19 mouse cellular contexts compared by ENCODE assay signal in genomic region chr3:34825036-34825435, GRCm38 (mm10).
DNase-seq lines count a peak whose midpoint lies in the region; ATAC-seq lines count a peak whose summit lies in the region.
"Had no signal": no experiment of that assay in that cellular context is flagged by ENCODE, and none has a peak within 500 bp of the region (broad histone marks: within the 10 kb centered on the region; RNA-seq: fewer than 3 reads in every experiment).

No protein-coding gene starts in this region.

- H3K4me3 ChIP-seq in heart, embryonic 10.5 days = no peak overlapping the region
- H3K4me3 ChIP-seq in embryonic facial prominence, embryonic 15.5 days (replicated peaks) = no peak overlapping the region
- no peak overlapping the region for H3K4me3 ChIP-seq in stomach, embryonic 16.5 days (replicated peaks; ENCODE audit: low read length)
- H3K4me3 ChIP-seq: heart, adult 2 months; heart, embryonic 12.5 days; hindbrain, embryonic 10.5 days had no signal

- H3K4me1 ChIP-seq in heart, embryonic 10.5 days = peaks cover 3% of the 10 kb centered on the region
- no peaks in the 10 kb centered on the region for H3K4me1 ChIP-seq in embryonic facial prominence, embryonic 15.5 days
- H3K4me1 ChIP-seq in stomach, embryonic 16.5 days (ENCODE audit: control insufficient read depth, insufficient read depth, low read length) = no peaks in the 10 kb centered on the region

- H3K27me3 ChIP-seq in heart, embryonic 10.5 days (ENCODE audit: insufficient read depth, poor library complexity, severe bottlenecking) = no peaks in the 10 kb centered on the region
- H3K27me3 ChIP-seq in embryonic facial prominence, embryonic 15.5 days = no peaks in the 10 kb centered on the region
- H3K27me3 ChIP-seq in stomach, embryonic 16.5 days (ENCODE audit: control insufficient read depth, insufficient read depth, low read length) = no peaks in the 10 kb centered on the region
- H3K27me3 ChIP-seq: CH12.LX; heart, embryonic 12.5 days had no signal

- no peak overlapping the region for H3K9ac ChIP-seq in embryonic facial prominence, embryonic 15.5 days
- no peak overlapping the region for H3K9ac ChIP-seq in stomach, embryonic 16.5 days (ENCODE audit: low read length)
- H3K9ac ChIP-seq: heart, embryonic 12.5 days; hindbrain, embryonic 14.5 days had no signal

- 0 out of 2 replicates have a peak, but pooled peaks have one; percentile 39 for ATAC-seq in embryonic facial prominence, embryonic 15.5 days (ENCODE audit: insufficient number of reproducible peaks, low FRiP score, low TSS enrichment, low read depth)
- ATAC-seq in stomach, embryonic 16.5 days (ENCODE audit: insufficient read depth, low FRiP score) = peak; percentile 64; the same call in 1 of the 2 replicates
- ATAC-seq: forebrain, embryonic 14.5 days had no signal

- H3K4me2 ChIP-seq in embryonic facial prominence, embryonic 15.5 days (replicated peaks) = no peak overlapping the region
- no peak overlapping the region for H3K4me2 ChIP-seq in stomach, embryonic 16.5 days (ENCODE audit: low read depth, low read length)
- H3K4me2 ChIP-seq: heart, embryonic 12.5 days; hindbrain, embryonic 14.5 days had no signal

- H3K36me3 ChIP-seq in heart, embryonic 10.5 days = no peaks in the 10 kb centered on the region
- no peaks in the 10 kb centered on the region for H3K36me3 ChIP-seq in embryonic facial prominence, embryonic 15.5 days
- no peaks in the 10 kb centered on the region for H3K36me3 ChIP-seq in stomach, embryonic 16.5 days (ENCODE audit: control insufficient read depth, insufficient read depth, low read length)
- H3K36me3 ChIP-seq: heart, embryonic 12.5 days; hindbrain, embryonic 10.5 days had no signal

- no peak overlapping the region for H3K27ac ChIP-seq in heart, embryonic 10.5 days
- H3K27ac ChIP-seq in embryonic facial prominence, embryonic 15.5 days (replicated peaks) = peak overlapping the region; percentile 52
- H3K27ac ChIP-seq in stomach, embryonic 16.5 days (ENCODE audit: low read length) = peak overlapping the region; percentile 83
- H3K27ac ChIP-seq: heart, adult 2 months; hindbrain, embryonic 10.5 days; hindbrain, embryonic 14.5 days had no signal

- intact Hi-C loops in left cerebral cortex, postnatal 4 days (cut with DNase I) = no loop called here

- 79% methylated on average over 11 of the region's 11 CpGs for WGBS in heart, embryonic 10.5 days
- 60% methylated on average over 11 of the region's 11 CpGs for WGBS in embryonic facial prominence, embryonic 15.5 days
- WGBS in stomach, embryonic 16.5 days = 72% methylated on average over 11 of the region's 11 CpGs

- no peaks in the 10 kb centered on the region for H3K9me3 ChIP-seq in heart, embryonic 10.5 days
- no peaks in the 10 kb centered on the region for H3K9me3 ChIP-seq in embryonic facial prominence, embryonic 15.5 days (replicated peaks)
- H3K9me3 ChIP-seq in stomach, embryonic 16.5 days (replicated peaks; ENCODE audit: control insufficient read depth, low read length) = no peaks in the 10 kb centered on the region
- H3K9me3 ChIP-seq: heart, embryonic 12.5 days; hindbrain, embryonic 10.5 days had no signal

- peak; percentile 58 for DNase-seq in heart, adult 11 months
- DNase-seq in heart, embryonic 10.5 days (ENCODE audit: low spot score) = no peak
- DNase-seq in urinary bladder, adult 18-20 months (ENCODE audit: low spot score in 2 of 2) = peak; percentile 24 to 33
- no peak for DNase-seq in urinary bladder, postnatal 10 days (ENCODE audit: low spot score)
- no peak for DNase-seq in spleen, postnatal 10 days (ENCODE audit: low spot score in 2 of 2)
- DNase-seq in left cerebral cortex, postnatal 4 days = no peak
- DNase-seq: adrenal gland, adult 2 months; adrenal gland, postnatal 25 days; cerebellum, adult 2 months; cerebellum, postnatal 10 days; gastrocnemius, postnatal 36 days; heart, adult 2 months had no signal

Comparison
In these comparisons a context has a peak if more than half of its experiments do, and no peak if none do; other contexts are left out.
1. DNase-seq: peak in heart, adult 11 months (single experiment) and urinary bladder, adult 18-20 months (2 of 2); none in heart, embryonic 10.5 days (single experiment), urinary bladder, postnatal 10 days (single experiment), spleen, postnatal 10 days (0 of 2) and left cerebral cortex, postnatal 4 days (single experiment).